Mouse (Mus musculus): ENCODE measurements at regions not wholly inside any gene's neighbourhood (a gene's known extent, or its start where the extent isn't known, plus 50 kb on each side); places are given as distances from the start of the nearest gene placed in this dataset.
A peak's percentile ranks its signal among the peaks of the same experiment; 100 is the strongest.

GRCm38 (mm10) chr15:45612954-45613353 lies 5478.8 kb downstream of the 9330182O14Rik start:
- no peak for DNase-seq

- no peak for DNase-seq
These were observed 5512.1 kb downstream of the 9330182O14Rik start for GRCm38 (mm10) chr15:45646256-45646655.

- no peak for DNase-seq
These were observed 5529.4 kb downstream of the 9330182O14Rik start for GRCm38 (mm10) chr15:45663601-45664000.

DNA sequence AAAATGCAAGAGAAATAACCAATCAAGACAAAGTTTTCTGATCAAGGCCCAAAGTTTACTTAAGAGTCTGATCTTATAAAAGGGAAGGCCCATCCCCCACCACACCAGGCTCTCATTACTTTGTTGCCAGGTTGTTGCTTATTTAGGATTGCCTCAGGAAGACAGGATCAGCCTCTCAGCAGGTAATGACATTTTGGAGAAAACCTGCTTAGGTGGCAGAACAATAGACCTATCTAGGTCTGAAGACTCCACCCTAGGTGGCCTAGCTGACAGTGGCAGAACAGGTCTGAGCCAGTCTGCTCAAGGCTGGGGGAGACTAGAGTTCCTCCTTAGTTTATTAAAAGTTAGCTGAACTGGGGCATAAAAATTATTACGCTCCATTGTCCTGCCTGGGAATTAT lies 5555.3 kb downstream of the 9330182O14Rik start:
- no peak for DNase-seq

GRCm38 (mm10) chr15:45690026-45690425 lies 5555.9 kb downstream of the 9330182O14Rik start:
- DNase-seq = no peak

DNA sequence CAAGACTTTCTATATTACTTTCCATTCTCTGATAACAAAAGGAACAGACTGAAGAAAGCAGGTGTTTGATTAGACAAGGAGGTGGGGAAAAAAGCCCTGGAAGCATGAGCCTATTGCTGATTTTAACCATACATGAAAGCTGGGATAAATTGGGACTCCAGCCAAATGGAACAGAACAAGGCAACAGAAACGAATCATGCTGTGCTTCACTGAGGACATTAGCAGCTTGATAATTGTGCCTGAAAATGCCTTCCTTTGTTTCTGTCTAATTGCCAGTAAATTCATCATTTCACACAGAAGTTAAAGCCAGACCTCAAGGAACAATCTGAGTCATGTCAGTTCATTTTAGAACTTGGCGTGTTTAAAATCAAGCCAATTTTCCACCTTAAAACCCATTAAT lies 5576.9 kb downstream of the 9330182O14Rik start:
- peak; percentile 59 to 68 for DNase-seq

DNA sequence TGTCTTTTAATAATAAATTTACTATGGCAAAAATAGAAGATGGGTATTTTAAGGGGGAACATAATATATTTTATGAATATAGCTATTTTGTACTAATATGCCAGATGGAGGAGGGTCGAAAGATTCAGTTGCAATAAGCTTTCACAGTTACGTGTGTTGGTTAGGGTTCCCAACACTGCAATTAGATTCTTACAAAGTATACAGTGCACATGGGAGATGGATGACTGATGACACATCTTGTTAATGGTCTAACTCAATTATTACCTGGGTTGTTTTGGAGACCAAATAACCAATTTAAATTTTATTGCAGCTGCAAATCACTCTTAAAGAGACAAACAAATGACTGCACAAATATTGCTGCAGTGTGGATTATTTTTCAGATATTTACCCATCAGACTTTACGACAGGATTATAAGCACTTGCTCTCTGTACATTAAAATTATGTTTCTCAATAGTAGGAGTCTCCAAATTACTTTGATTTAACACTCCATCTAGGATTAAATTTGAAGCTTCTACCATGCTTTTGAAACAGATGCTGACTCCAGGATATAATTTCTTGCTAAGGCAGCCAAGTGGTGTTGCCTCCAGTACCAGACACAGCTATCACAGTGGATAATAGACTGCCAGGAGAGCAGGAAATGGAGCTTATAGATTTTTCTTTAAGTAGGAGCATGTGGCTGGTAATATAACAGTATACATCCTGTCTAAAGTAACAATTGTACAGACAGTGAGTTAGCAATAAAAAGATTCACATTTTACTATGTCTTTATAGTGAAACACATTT lies 5596.4 kb downstream of the 9330182O14Rik start:
- no peak for DNase-seq

GRCm38 (mm10) chr15:45763225-45763624 lies 5629.1 kb downstream of the 9330182O14Rik start:
- DNase-seq = peak; percentile 50 to 51

Measured in cerebellum, postnatal 10 days (tissue).